Mouse (Mus musculus) testis, postnatal 10 days (tissue): ENCODE measurements around the gene Elavl4.

Source experiments
- DNase-seq: peaks from one replicate; pipeline ENCODE4 v3.0.0; 2021; ENCODE audit warnings: low spot score

Elavl4 gene

GRCm38 (mm10) chr4:110351178-110352000 lies at the start of gene Elavl4:
Elavl4 (minus strand) TSS chr4:110351909.
- peak; percentile 85 for DNase-seq

- DNase-seq = peak; percentile 79
These were observed 45.9 kb upstream of the Elavl4 start, which contains the start of gene Agbl4 for GRCm38 (mm10) chr4:110397618-110398045. Agbl4 (plus strand) TSS chr4:110397661.

- no peak for DNase-seq
These were observed 44.5 kb upstream of the Elavl4 start for GRCm38 (mm10) chr4:110396221-110396620.

GRCm38 (mm10) chr4:110360568-110360967 lies 8.9 kb upstream of the Elavl4 start:
- no peak for DNase-seq

GRCm38 (mm10) chr4:110352001-110352369 lies 276 bp upstream of the Elavl4 start:
- DNase-seq = no peak

- DNase-seq = no peak
These were observed 892 bp downstream of the Elavl4 start for GRCm38 (mm10) chr4:110350856-110351177.

GRCm38 (mm10) chr4:110323912-110324311 lies 27.8 kb downstream of the Elavl4 start:
- no peak for DNase-seq

- no peak for DNase-seq
These were observed 39.6 kb downstream of the Elavl4 start for GRCm38 (mm10) chr4:110312126-110312525.

- DNase-seq = no peak
These were observed 44.7 kb downstream of the Elavl4 start for GRCm38 (mm10) chr4:110306972-110307371.

- DNase-seq = no peak
These were observed 45.1 kb downstream of the Elavl4 start for GRCm38 (mm10) chr4:110306559-110306958.

GRCm38 (mm10) chr4:110295793-110296192 lies 55.9 kb downstream of the Elavl4 start:
- DNase-seq = no peak

GRCm38 (mm10) chr4:110293238-110293637 lies 58.5 kb downstream of the Elavl4 start:
- DNase-seq = no peak

- no peak for DNase-seq
These were observed 59.2 kb downstream of the Elavl4 start for GRCm38 (mm10) chr4:110292471-110292870.

GRCm38 (mm10) chr4:110290544-110291095 lies 61.1 kb downstream of the Elavl4 start:
- DNase-seq = no peak

- DNase-seq = no peak
These were observed 61.7 kb downstream of the Elavl4 start for GRCm38 (mm10) chr4:110290056-110290455.

GRCm38 (mm10) chr4:110287412-110288067 lies 64.2 kb downstream of the Elavl4 start:
- DNase-seq = no peak

- no peak for DNase-seq
These were observed 64.9 kb downstream of the Elavl4 start for GRCm38 (mm10) chr4:110286841-110287240.

- no peak for DNase-seq
These were observed 65.3 kb downstream of the Elavl4 start for GRCm38 (mm10) chr4:110286371-110286781.

GRCm38 (mm10) chr4:110285346-110286330 lies 66.1 kb downstream of the Elavl4 start:
- DNase-seq = no peak

GRCm38 (mm10) chr4:110284446-110284845 lies 67.3 kb downstream of the Elavl4 start:
- no peak for DNase-seq

- no peak for DNase-seq
These were observed 81.7 kb downstream of the Elavl4 start for GRCm38 (mm10) chr4:110270046-110270445.
